ENCODE assay signal across 22 mouse cellular contexts in the genomic region with DNA sequence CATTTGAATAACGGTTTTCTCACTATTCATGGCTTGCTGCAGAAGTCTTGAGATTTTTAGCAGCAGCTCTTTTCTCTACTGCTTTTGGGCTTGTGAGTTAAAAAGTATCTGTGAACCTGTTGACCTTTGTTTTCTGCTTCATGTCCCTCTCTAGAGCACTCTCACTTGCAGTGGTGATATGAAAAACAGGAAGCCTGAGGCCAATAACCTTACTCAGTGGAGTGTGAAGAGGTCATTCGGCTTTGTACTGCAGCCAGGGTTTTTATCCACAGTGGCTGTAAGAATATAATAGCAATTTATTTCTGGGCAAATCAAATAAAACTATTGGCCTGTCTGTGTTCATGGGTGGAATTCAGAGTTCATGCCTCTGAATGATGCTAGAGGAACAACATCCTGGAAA.
DNase-seq lines count a peak whose midpoint lies in the region; ATAC-seq and TF ChIP-seq lines count a peak whose summit lies in the region.
"Had no signal": no experiment of that assay in that cellular context is flagged by ENCODE, and none has a peak within 500 bp of the region (broad histone marks: within the 10 kb centered on the region; RNA-seq: fewer than 3 reads in every experiment).

No protein-coding gene starts in this region.

- ATAC-seq in forebrain, embryonic 14.5 days: no peak
- ATAC-seq: forebrain, embryonic 15.5 days; intestine, embryonic 15.5 days had no signal

- H3K9ac ChIP-seq in CH12.LX (ENCODE audit: insufficient read depth, low read depth): no peak overlapping the region
- no peak overlapping the region for H3K9ac ChIP-seq in forebrain, embryonic 14.5 days (ENCODE audit: low read length)
- H3K9ac ChIP-seq: forebrain, embryonic 15.5 days; heart, embryonic 13.5 days; hindbrain, embryonic 15.5 days; intestine, embryonic 15.5 days; limb, embryonic 12.5 days; liver, embryonic 14.5 days; lung, embryonic 15.5 days had no signal

- no peak for TF ChIP-seq EP300 in CH12.LX (IDR thresholded peaks at IDR 0.05; ENCODE audit: low read length)

- H3K9me3 ChIP-seq in CH12.LX (replicated peaks; ENCODE audit: low read length): no peaks in the 10 kb centered on the region
- no peaks in the 10 kb centered on the region for H3K9me3 ChIP-seq in forebrain, embryonic 14.5 days (replicated peaks; ENCODE audit: control insufficient read depth, low read length)
- H3K9me3 ChIP-seq: forebrain, embryonic 15.5 days; heart, embryonic 13.5 days; hindbrain, embryonic 15.5 days; intestine, embryonic 15.5 days; limb, embryonic 12.5 days; lung, embryonic 15.5 days; midbrain, embryonic 10.5 days had no signal

- in situ Hi-C loops in CH12.LX (cut with MboI; ENCODE audit: low pct_ligation_motif_present, low pct_unique_long_range_greater_than_20kb, low sequenced_read_pairs): loop anchor here (25.0 kb wide), 1 partner anchor 305 kb away; no protein-coding TSS in a partner anchor

- peaks cover 0 to 4% of the 10 kb centered on the region in 2 experiments; a peak in 1 of 4 replicates for H3K4me1 ChIP-seq in CH12.LX (ENCODE audit: control insufficient read depth in 1 of 2, insufficient read depth in 2 of 2)
- no peaks in the 10 kb centered on the region for H3K4me1 ChIP-seq in forebrain, embryonic 14.5 days (ENCODE audit: control insufficient read depth, insufficient read depth, low read length)
- H3K4me1 ChIP-seq: forebrain, embryonic 15.5 days; hindbrain, embryonic 15.5 days; intestine, embryonic 15.5 days; limb, embryonic 12.5 days; lung, embryonic 15.5 days had no signal

- H3K4me3 ChIP-seq in CH12.LX (replicated peaks in 1 of 3; ENCODE audit: low read depth in 2 of 3, low read length in 2 of 3, poor library complexity in 1 of 3): no peak overlapping the region
- no peak overlapping the region for H3K4me3 ChIP-seq in forebrain, embryonic 14.5 days (ENCODE audit: low read depth, low read length)
- H3K4me3 ChIP-seq: erythroblast, embryonic 14.5 days; forebrain, embryonic 15.5 days; heart, embryonic 13.5 days; hindbrain, embryonic 15.5 days; intestine, embryonic 15.5 days; limb, embryonic 12.5 days; lung, embryonic 15.5 days; midbrain, embryonic 10.5 days had no signal

- dilution Hi-C loops in CH12.LX (cut with MboI; ENCODE audit: extremely low pct_ligation_motif_present, extremely low pct_unique_long_range_greater_than_20kb, low sequenced_read_pairs): no loop called here

- H3K4me2 ChIP-seq in CH12.LX (ENCODE audit: insufficient read depth, low read depth, poor library complexity, severe bottlenecking): no peak overlapping the region
- no peak overlapping the region for H3K4me2 ChIP-seq in forebrain, embryonic 14.5 days (ENCODE audit: low read length)
- H3K4me2 ChIP-seq: forebrain, embryonic 15.5 days; heart, embryonic 13.5 days; hindbrain, embryonic 15.5 days; intestine, embryonic 15.5 days; limb, embryonic 12.5 days; lung, embryonic 15.5 days had no signal

- no peak for TF ChIP-seq CTCF in CH12.LX (conservative IDR thresholded peaks at IDR 0.05 in 1 of 2, IDR thresholded peaks at IDR 0.05 in 1 of 2; ENCODE audit: low read depth in 2 of 2, low read length in 2 of 2)
- TF ChIP-seq CTCF in brain, embryonic 14.5 days (IDR thresholded peaks at IDR 0.05; ENCODE audit: borderline replicate concordance, extremely low read depth, insufficient read depth, insufficient read length): no peak

- 30% methylated on average over 2 of the region's 2 CpGs for WGBS in forebrain, embryonic 14.5 days

- H3K27ac ChIP-seq in CH12.LX (ENCODE audit: insufficient read depth, low read depth): no peak overlapping the region
- H3K27ac ChIP-seq in forebrain, embryonic 14.5 days (ENCODE audit: low read depth, low read length): no peak overlapping the region
- H3K27ac ChIP-seq: forebrain, embryonic 15.5 days; heart, embryonic 13.5 days; hindbrain, embryonic 15.5 days; intestine, embryonic 15.5 days; limb, embryonic 12.5 days; liver, embryonic 14.5 days; lung, embryonic 15.5 days had no signal

- H3K27me3 ChIP-seq in CH12.LX (replicated peaks): no peaks in the 10 kb centered on the region
- H3K27me3 ChIP-seq in forebrain, embryonic 14.5 days (replicated peaks; ENCODE audit: control insufficient read depth, insufficient read depth, low read length): no peaks in the 10 kb centered on the region
- H3K27me3 ChIP-seq: forebrain, embryonic 15.5 days; heart, embryonic 13.5 days; hindbrain, embryonic 15.5 days; intestine, embryonic 15.5 days; limb, embryonic 12.5 days; lung, embryonic 15.5 days had no signal

- TF ChIP-seq POLR2A in CH12.LX (IDR thresholded peaks at IDR 0.05; ENCODE audit: low read depth, low read length): no peak
- TF ChIP-seq POLR2A in brain, embryonic 14.5 days (IDR thresholded peaks at IDR 0.05; ENCODE audit: borderline replicate concordance, extremely low read depth, insufficient read depth, insufficient read length, poor library complexity, severe bottlenecking): no peak

- no peak for TF ChIP-seq RAD21 in CH12.LX (IDR thresholded peaks at IDR 0.05; ENCODE audit: low read depth, low read length)

- DNase-seq in CH12.LX (ENCODE audit: extremely low read depth): peak; percentile 8
- DNase-seq in brain, embryonic 14.5 days (ENCODE audit: low read depth): peak; percentile 36
- peak; percentile 62 to 71 for DNase-seq in kidney, adult 8-10 months
- DNase-seq in kidney, postnatal 25 days: peak; percentile 53 to 62
- DNase-seq in thymus, postnatal 4 days: no peak
- DNase-seq in forebrain, embryonic 14.5 days (ENCODE audit: low spot score): no peak
- DNase-seq in ovary, adult 18-20 months (ENCODE audit: low spot score): no peak
- DNase-seq: adrenal gland, adult 8-10 months; cerebellum, postnatal 10 days; layer of hippocampus, adult 9-11 months; lung, postnatal 4 days; right cerebral cortex, adult 18-20 months; thymus, postnatal 25 days had no signal

- no peaks in the 10 kb centered on the region for H3K36me3 ChIP-seq in CH12.LX (replicated peaks in 1 of 2; ENCODE audit: control insufficient read depth in 1 of 2, insufficient read depth in 1 of 2, low read length in 1 of 2)
- H3K36me3 ChIP-seq in forebrain, embryonic 14.5 days (ENCODE audit: control insufficient read depth, insufficient read depth, low read length): no peaks in the 10 kb centered on the region
- H3K36me3 ChIP-seq: forebrain, embryonic 15.5 days; heart, embryonic 13.5 days; hindbrain, embryonic 15.5 days; intestine, embryonic 15.5 days; limb, embryonic 12.5 days; lung, embryonic 15.5 days; midbrain, embryonic 10.5 days had no signal

- H3K79me2 ChIP-seq in CH12.LX (replicated peaks; ENCODE audit: control insufficient read depth, extremely low read depth, insufficient read depth, poor library complexity, severe bottlenecking): no peaks in the 10 kb centered on the region

TF ChIP-seq in CH12.LX, 34 proteins besides CTCF, POLR2A, EP300 and RAD21:
- TF ChIP-seq SMC3 (IDR thresholded peaks at IDR 0.05; ENCODE audit: low read depth, low read length): no peak
- TF ChIP-seq BHLHE40 (IDR thresholded peaks at IDR 0.05; ENCODE audit: low read depth, low read length): no peak
- no peak for TF ChIP-seq E2F4 (IDR thresholded peaks at IDR 0.05; ENCODE audit: insufficient replicate concordance, low read depth, low read length)
- TF ChIP-seq GABPA (IDR thresholded peaks at IDR 0.05; ENCODE audit: insufficient replicate concordance, low read depth, low read length): no peak
- no peak for TF ChIP-seq IRF4 (IDR thresholded peaks at IDR 0.05; ENCODE audit: low read depth, low read length)
- no peak for TF ChIP-seq TCF12 (IDR thresholded peaks at IDR 0.05; ENCODE audit: low read depth, low read length)
- TF ChIP-seq NRF1 (IDR thresholded peaks at IDR 0.05; ENCODE audit: low read depth, low read length): no peak
- no peak for TF ChIP-seq ETS1 (conservative IDR thresholded peaks at IDR 0.05; ENCODE audit: low read depth, low read length)
- no peak for TF ChIP-seq CHD1 (IDR thresholded peaks at IDR 0.05; ENCODE audit: low read depth, low read length)
- no peak for TF ChIP-seq NELFE (IDR thresholded peaks at IDR 0.05; ENCODE audit: low read depth, low read length)
- no peak for TF ChIP-seq ZKSCAN1 (IDR thresholded peaks at IDR 0.05; ENCODE audit: borderline replicate concordance, low read depth, low read length)
- TF ChIP-seq ZNF384 (IDR thresholded peaks at IDR 0.05; ENCODE audit: low read depth, low read length): no peak
- no peak for TF ChIP-seq UBTF (IDR thresholded peaks at IDR 0.05; ENCODE audit: low read depth, low read length)
- TF ChIP-seq MAX (IDR thresholded peaks at IDR 0.05; ENCODE audit: low read length): no peak
- no peak for TF ChIP-seq JUND (conservative IDR thresholded peaks at IDR 0.05; ENCODE audit: low read depth, low read length)
- TF ChIP-seq HCFC1 (IDR thresholded peaks at IDR 0.05; ENCODE audit: low read depth, low read length): no peak
- no peak for TF ChIP-seq ELF1 (IDR thresholded peaks at IDR 0.05; ENCODE audit: low read depth, low read length)
- TF ChIP-seq CHD2 (IDR thresholded peaks at IDR 0.05; ENCODE audit: low read length): no peak
- no peak for TF ChIP-seq MAFK (IDR thresholded peaks at IDR 0.05; ENCODE audit: insufficient replicate concordance, low read length)
- no peak for TF ChIP-seq KAT2A (IDR thresholded peaks at IDR 0.05; ENCODE audit: insufficient replicate concordance, low read length)

Comparison
In these comparisons a context has a peak if more than half of its experiments do, and no peak if none do; other contexts are left out.
1. DNase-seq: peak in CH12.LX (single experiment), brain, embryonic 14.5 days (single experiment), kidney, adult 8-10 months (2 of 2) and kidney, postnatal 25 days (2 of 2); none in thymus, postnatal 4 days (single experiment), forebrain, embryonic 14.5 days (single experiment) and ovary, adult 18-20 months (single experiment).